Comparison of ENCODE assay signal across 15 mouse cellular contexts in the genomic region with DNA sequence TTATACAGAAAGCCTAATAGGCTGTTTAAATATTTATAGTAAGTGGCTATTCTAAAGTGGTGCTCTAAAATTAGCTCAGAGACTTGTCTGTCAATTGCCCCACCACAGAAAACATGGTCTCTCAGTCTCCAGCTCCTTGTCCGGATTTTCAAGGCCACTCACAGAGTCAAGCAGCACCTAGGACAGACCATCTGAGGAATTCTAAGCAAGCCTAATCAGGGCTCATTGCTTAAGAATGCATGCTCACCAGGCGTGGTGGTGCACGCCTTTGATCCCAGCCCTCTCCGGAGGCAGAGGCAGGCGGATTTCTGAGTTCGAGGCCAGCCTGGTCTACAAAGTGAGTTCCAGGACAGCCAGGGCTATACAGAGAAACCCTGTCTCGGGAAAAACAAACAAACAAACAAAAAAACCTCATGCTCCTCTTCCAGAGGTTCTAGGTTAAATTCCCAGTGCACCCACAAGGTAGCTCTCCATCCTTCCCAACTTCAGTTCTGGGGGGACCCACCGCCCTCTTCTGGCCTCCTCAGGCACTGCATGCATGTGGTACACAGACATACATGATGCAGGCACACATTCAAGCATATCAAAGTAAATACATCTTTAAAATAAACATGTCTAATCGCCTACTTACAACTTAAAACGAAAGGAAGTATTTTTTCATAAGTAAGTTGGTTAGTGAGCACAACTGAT. TPM values are rescaled to one million over a fixed set of nuclear protein-coding genes. Genes with fewer than 3 reads are reported as not detected.
DNase-seq lines count a peak whose midpoint lies in the region; ATAC-seq and TF ChIP-seq lines count a peak whose summit lies in the region.
"Had no signal": no experiment of that assay in that cellular context is flagged by ENCODE, and none has a peak within 500 bp of the region (broad histone marks: within the 10 kb centered on the region; RNA-seq: fewer than 3 reads in every experiment).

No protein-coding gene starts in this region.

- no peak overlapping the region for H3K4me2 ChIP-seq in kidney, postnatal 0 days (ENCODE audit: low read length)
- H3K4me2 ChIP-seq: forebrain, embryonic 15.5 days; liver, embryonic 13.5 days had no signal

- H3K36me3 ChIP-seq in kidney, postnatal 0 days (ENCODE audit: insufficient read depth, low read length): 0 out of 2 replicates have a peak, but pooled peaks cover 22% of the 10 kb centered on the region
- H3K36me3 ChIP-seq in spleen, adult 2 months (ENCODE audit: control insufficient read depth, insufficient read depth, low read length): peaks cover 3% of the 10 kb centered on the region
- peaks cover 0 to 9% of the 10 kb centered on the region in 2 experiments; a peak in 2 of 4 replicates for H3K36me3 ChIP-seq in MEL (ENCODE audit: control insufficient read depth in 1 of 2, insufficient read depth in 2 of 2, low read length in 2 of 2)
- peaks cover 27% of the 10 kb centered on the region for H3K36me3 ChIP-seq in small intestine, adult 2 months (ENCODE audit: control insufficient read depth, insufficient read depth, low read length)

- no peak for ATAC-seq in kidney, postnatal 0 days (replicated peaks; ENCODE audit: low FRiP score, low read depth)
- ATAC-seq: activated CD4-positive, CD25-positive, alpha-beta regulatory T cell, adult 4 months; forebrain, embryonic 15.5 days had no signal

- H3K9ac ChIP-seq in kidney, postnatal 0 days (ENCODE audit: low read depth, low read length): no peak overlapping the region
- no peak overlapping the region for H3K9ac ChIP-seq in MEL (ENCODE audit: control insufficient read depth, low read depth, low read length, poor library complexity, severe bottlenecking)
- H3K9ac ChIP-seq: forebrain, embryonic 15.5 days; liver, embryonic 13.5 days had no signal

- no peak for TF ChIP-seq EP300 in MEL (IDR thresholded peaks at IDR 0.05; ENCODE audit: low read depth in 1 of 2, low read length in 2 of 2)

- no peaks in the 10 kb centered on the region for H3K79me2 ChIP-seq in MEL (ENCODE audit: control insufficient read depth, insufficient read depth, low read length, poor library complexity)

- H3K27ac ChIP-seq in kidney, postnatal 0 days: no peak overlapping the region
- H3K27ac ChIP-seq in spleen, adult 2 months (ENCODE audit: insufficient read depth, low read length): no peak overlapping the region
- H3K27ac ChIP-seq in MEL (ENCODE audit: control insufficient read depth, low read depth, low read length): no peak overlapping the region
- H3K27ac ChIP-seq in small intestine, adult 2 months (ENCODE audit: insufficient read depth, low read depth, low read length): no peak overlapping the region
- no peak overlapping the region for H3K27ac ChIP-seq in cerebellum, adult 2 months (ENCODE audit: insufficient read depth, low read length)
- H3K27ac ChIP-seq: forebrain, embryonic 15.5 days; liver, embryonic 13.5 days had no signal

- no peak overlapping the region for H3K4me3 ChIP-seq in kidney, postnatal 0 days (replicated peaks; ENCODE audit: low read depth, low read length)
- no peak overlapping the region for H3K4me3 ChIP-seq in spleen, adult 2 months (ENCODE audit: extremely low read depth, insufficient read depth, insufficient read length)
- no peak overlapping the region for H3K4me3 ChIP-seq in MEL (ENCODE audit: control insufficient read depth in 1 of 2, insufficient read depth in 1 of 2, low read depth in 2 of 2, low read length in 2 of 2)
- no peak overlapping the region for H3K4me3 ChIP-seq in small intestine, adult 2 months (ENCODE audit: low read depth, low read length)
- no peak overlapping the region for H3K4me3 ChIP-seq in cerebellum, adult 2 months (replicated peaks; ENCODE audit: insufficient read depth, low read depth, low read length)
- H3K4me3 ChIP-seq: forebrain, embryonic 15.5 days; liver, embryonic 13.5 days had no signal

- peak; percentile 36; the same call in 1 of the 2 replicates for TF ChIP-seq CTCF in kidney, postnatal 0 days (IDR thresholded peaks at IDR 0.05; ENCODE audit: low read depth)
- peak; percentile 5; the same call in 1 of the 2 replicates for TF ChIP-seq CTCF in spleen, adult 2 months (IDR thresholded peaks at IDR 0.05; ENCODE audit: extremely low read depth, insufficient read depth, insufficient read length, insufficient replicate concordance)
- TF ChIP-seq CTCF in MEL (IDR thresholded peaks at IDR 0.05 in 2 of 3, conservative IDR thresholded peaks at IDR 0.05 in 1 of 3; ENCODE audit: control insufficient read depth in 1 of 3, insufficient read depth in 1 of 3, low read depth in 2 of 3, low read length in 3 of 3, poor library complexity in 1 of 3, severe bottlenecking in 1 of 3): peak; percentile 29 to 47 (median 33); a peak in 3 of 6 replicates
- TF ChIP-seq CTCF in small intestine, adult 2 months (IDR thresholded peaks at IDR 0.05; ENCODE audit: extremely low read depth, insufficient read length, insufficient replicate concordance, low read depth, low read length): peak; percentile 20; the same call in 1 of the 2 replicates
- TF ChIP-seq CTCF in cerebellum, adult 2 months (IDR thresholded peaks at IDR 0.05; ENCODE audit: borderline replicate concordance, insufficient read depth, low read depth, low read length): no peak

- TF ChIP-seq POLR2A in spleen, adult 2 months (IDR thresholded peaks at IDR 0.05; ENCODE audit: low read depth, low read length): no peak
- TF ChIP-seq POLR2A in MEL (IDR thresholded peaks at IDR 0.05; ENCODE audit: control insufficient read depth in 1 of 2, insufficient read depth in 1 of 2, low read depth in 1 of 2, low read length in 2 of 2, poor library complexity in 1 of 2): no peak
- TF ChIP-seq POLR2A in small intestine, adult 2 months (IDR thresholded peaks at IDR 0.05; ENCODE audit: low read depth, low read length): no peak
- no peak for TF ChIP-seq POLR2A in cerebellum, adult 2 months (IDR thresholded peaks at IDR 0.05; ENCODE audit: borderline replicate concordance, insufficient read depth, low read length)

- H3K4me1 ChIP-seq in kidney, postnatal 0 days (replicated peaks; ENCODE audit: insufficient read depth, low read length): no peaks in the 10 kb centered on the region
- peaks cover 5% of the 10 kb centered on the region; the same call in 1 of the 2 replicates for H3K4me1 ChIP-seq in spleen, adult 2 months (ENCODE audit: control insufficient read depth, insufficient read depth, insufficient read length)
- H3K4me1 ChIP-seq in MEL (ENCODE audit: control insufficient read depth in 1 of 2, insufficient read depth in 2 of 2, low read length in 2 of 2): peaks cover 0 to 11% of the 10 kb centered on the region in 2 experiments; a peak in 2 of 4 replicates
- no peaks in the 10 kb centered on the region; the same call in 1 of the 2 replicates for H3K4me1 ChIP-seq in small intestine, adult 2 months (ENCODE audit: control insufficient read depth, insufficient read depth, insufficient read length, low read length)
- H3K4me1 ChIP-seq in cerebellum, adult 2 months (ENCODE audit: control insufficient read depth, insufficient read depth, low read length): no peaks in the 10 kb centered on the region; the same call in 1 of the 2 replicates
- H3K4me1 ChIP-seq: forebrain, embryonic 15.5 days; liver, embryonic 13.5 days had no signal

- no peak for TF ChIP-seq RAD21 in MEL (IDR thresholded peaks at IDR 0.05; ENCODE audit: low read depth, low read length)

- no peaks in the 10 kb centered on the region for H3K9me3 ChIP-seq in kidney, postnatal 0 days (replicated peaks; ENCODE audit: low read length)
- no peaks in the 10 kb centered on the region for H3K9me3 ChIP-seq in MEL (replicated peaks; ENCODE audit: insufficient read depth, low read length)
- H3K9me3 ChIP-seq: forebrain, embryonic 15.5 days; liver, embryonic 13.5 days had no signal

- 92% methylated on average over 10 of the region's 10 CpGs for WGBS in kidney, postnatal 0 days
- WGBS in spleen, adult 2 months: 93% methylated on average over 10 of the region's 10 CpGs
- WGBS in small intestine, adult 2 months: 91% methylated on average over 10 of the region's 10 CpGs
- 91% methylated on average over 10 of the region's 10 CpGs for WGBS in cerebellum, adult 2 months

- no peak for DNase-seq in kidney, postnatal 0 days (ENCODE audit: low spot score)
- DNase-seq in kidney, adult 18-20 months: no peak
- no peak for DNase-seq in spleen, adult 2 months (ENCODE audit: low read depth in 1 of 2, low spot score in 2 of 2)
- no peak for DNase-seq in spleen, adult 12 weeks (ENCODE audit: low spot score)
- DNase-seq in MEL (ENCODE audit: low read depth, low spot score): peak; percentile 25
- no peak for DNase-seq in left cerebral cortex, postnatal 14 days (ENCODE audit: low spot score in 2 of 2)
- DNase-seq in cerebellum, adult 2 months: no peak
- DNase-seq: cerebellum, adult 18-20 months; gastrocnemius, postnatal 10 days; kidney, adult 11 months; liver, embryonic 13.5 days; right cerebral cortex, adult 18-20 months had no signal

- intact Hi-C loops in left cerebral cortex, postnatal 14 days (cut with DNase I): no loop called here

- H3K27me3 ChIP-seq in kidney, postnatal 0 days (ENCODE audit: insufficient read depth, low read length): no peaks in the 10 kb centered on the region
- no peaks in the 10 kb centered on the region; the same call in 1 of the 2 replicates for H3K27me3 ChIP-seq in spleen, adult 2 months (ENCODE audit: control insufficient read depth, insufficient read depth, low read length)
- no peaks in the 10 kb centered on the region for H3K27me3 ChIP-seq in MEL (ENCODE audit: control insufficient read depth in 1 of 2, insufficient read depth in 2 of 2, low read length in 2 of 2)
- H3K27me3 ChIP-seq in small intestine, adult 2 months (ENCODE audit: control insufficient read depth, insufficient read depth, low read length): no peaks in the 10 kb centered on the region
- no peaks in the 10 kb centered on the region for H3K27me3 ChIP-seq in cerebellum, adult 2 months (ENCODE audit: control insufficient read depth, insufficient read depth, low read length)
- H3K27me3 ChIP-seq: forebrain, embryonic 15.5 days; liver, embryonic 13.5 days had no signal

TF ChIP-seq in MEL, 35 proteins besides CTCF, POLR2A, EP300 and RAD21:
- TF ChIP-seq HCFC1 (IDR thresholded peaks at IDR 0.05; ENCODE audit: low read depth, low read length): no peak
- no peak for TF ChIP-seq MEF2A (IDR thresholded peaks at IDR 0.05; ENCODE audit: extremely low read depth, insufficient replicate concordance, low read depth, low read length, poor library complexity, severe bottlenecking)
- no peak for TF ChIP-seq POLR2AphosphoS5 (IDR thresholded peaks at IDR 0.05; ENCODE audit: borderline replicate concordance, low read depth, low read length)
- TF ChIP-seq KAT2A (conservative IDR thresholded peaks at IDR 0.05; ENCODE audit: low read depth, low read length): no peak

RNA-seq across cellular contexts. Expression of a gene that starts 40.2 kb away (rescaled TPM):
- 4.7 and 5.2 TPM in 2 replicates for polyA plus RNA-seq in kidney, postnatal 0 days (2015; fragmentation: Nextera tagmentation; extraction: Ambion mirVana)
- 10.6 and 13.3 TPM in 2 replicates for polyA plus RNA-seq in spleen, adult 2 months (2012; rRNA removed)
- 1.2 and 1.7 TPM in 2 replicates for total RNA-seq in MEL (2012; rRNA removed)
- polyA plus RNA-seq in MEL (2012; ENCODE audit: insufficient read depth in 1 of 2, insufficient read length in 2 of 2, low read depth in 1 of 2, low replicate concordance in 2 of 2, missing spikeins in 1 of 2): 1 to 10 TPM in 1 of 2 experiments, not detected in 1; 3.9 TPM
- 1.4 and 4.0 TPM in 2 replicates for polyA plus RNA-seq in small intestine, adult 2 months (2012; rRNA removed)
- 10 to 100 TPM; 14.5 to 15.8 TPM for total RNA-seq in left cerebral cortex, postnatal 14 days (2021)
- 37.2 and 38.6 TPM in 2 replicates for polyA plus RNA-seq in cerebellum, adult 2 months (2012; rRNA removed)
